Mouse (Mus musculus) frontal cortex, adult 2 months (tissue): ENCODE measurements around the gene Efnb1. TPM values are rescaled to one million over a fixed set of nuclear protein-coding genes. Genes with fewer than 3 reads are reported as not detected.

Experiments used
- DNase-seq, 2 experiments: peaks; one replicate each; pipeline ENCODE4 v3.0.0; 2022; ENCODE audit warnings: low spot score in 1 of 2; ENCODE audit errors: extremely low spot score in 1 of 2
- polyA plus RNA-seq: library from polyadenylated mRNA; depleted of rRNA; stranded (reverse); fragments of >200 nt; gene quantifications from 2 replicates; pipeline ENCODE4 v1.2.3, GENCODE M21; 2012; rRNA removed

Efnb1 gene
- polyA plus RNA-seq, 1 experiment: 12.6 TPM

- no peak for DNase-seq
Measured at GRCm38 (mm10) chrX:99152566-99153265, 16.8 kb downstream of the Efnb1 start.

GRCm38 (mm10) chrX:99153266-99153646 is 17.3 kb downstream of the Efnb1 start:
- no peak for DNase-seq

DNA sequence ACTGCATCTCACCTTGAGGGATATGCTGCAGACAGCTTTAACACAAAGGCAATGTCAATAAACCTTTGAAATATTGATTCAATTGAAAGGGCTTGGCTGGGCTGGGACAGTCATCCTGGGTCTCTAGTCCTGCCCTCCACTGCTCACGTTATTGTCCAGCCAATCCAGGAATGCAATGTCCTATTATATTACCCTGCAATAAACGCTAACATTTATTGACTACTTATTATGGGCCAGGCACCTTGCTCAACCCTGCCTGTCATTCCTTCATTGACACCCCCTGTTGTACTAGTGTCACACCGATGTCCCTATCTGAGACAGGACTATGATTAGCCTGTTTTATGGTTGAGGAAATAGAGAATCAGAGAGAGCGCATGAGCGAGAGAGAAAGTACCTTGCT is 18.4 kb downstream of the Efnb1 start:
- no peak for DNase-seq

GRCm38 (mm10) chrX:99159020-99159419 is 23.1 kb downstream of the Efnb1 start:
- DNase-seq: no peak

- no peak for DNase-seq
Measured at GRCm38 (mm10) chrX:99164111-99164510, 28.2 kb downstream of the Efnb1 start.

- no peak for DNase-seq
Measured at GRCm38 (mm10) chrX:99164855-99165368, 29.0 kb downstream of the Efnb1 start.

- DNase-seq: no peak
Measured at GRCm38 (mm10) chrX:99167014-99167413, 31.1 kb downstream of the Efnb1 start.

DNA sequence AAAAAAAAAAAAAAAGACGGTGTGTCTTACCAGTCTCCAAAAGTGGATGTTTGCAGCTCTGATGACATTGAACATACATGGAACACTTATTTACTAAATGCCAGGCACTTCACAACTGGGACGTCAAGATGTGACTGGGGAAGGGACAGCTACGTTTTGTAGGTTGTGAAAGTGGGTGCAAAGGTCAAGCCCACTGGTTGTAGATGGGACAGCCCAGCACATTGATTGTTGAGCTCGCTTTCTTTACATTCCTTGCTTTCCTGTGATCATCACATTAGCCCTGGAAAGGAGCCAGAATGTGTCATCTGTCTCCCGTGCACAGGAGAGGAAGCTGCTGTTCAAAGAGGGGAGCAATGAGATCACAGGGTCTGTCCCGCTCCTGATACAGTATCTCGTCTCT is 31.6 kb downstream of the Efnb1 start:
- DNase-seq: no peak

DNA sequence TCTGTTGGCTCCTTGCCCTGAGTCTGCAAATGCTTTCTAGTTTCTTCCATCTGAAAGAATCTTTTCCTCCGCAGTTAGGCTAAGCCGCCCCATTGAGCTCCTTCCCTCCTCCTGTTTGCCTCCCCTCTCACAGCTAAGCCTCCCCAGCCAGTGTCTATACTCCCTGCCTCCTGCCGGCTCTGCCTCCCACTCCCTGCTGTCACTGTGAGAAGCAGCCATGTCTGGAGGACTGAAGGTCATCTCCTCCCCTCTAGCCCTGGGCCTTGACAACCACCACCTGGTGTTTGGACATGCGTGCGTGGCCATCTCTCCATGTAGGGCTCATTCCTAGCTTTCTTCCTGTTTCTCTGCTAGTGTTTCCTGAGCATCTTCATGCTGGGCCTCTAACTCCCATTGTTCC is 36.4 kb downstream of the Efnb1 start:
- no peak for DNase-seq

DNA sequence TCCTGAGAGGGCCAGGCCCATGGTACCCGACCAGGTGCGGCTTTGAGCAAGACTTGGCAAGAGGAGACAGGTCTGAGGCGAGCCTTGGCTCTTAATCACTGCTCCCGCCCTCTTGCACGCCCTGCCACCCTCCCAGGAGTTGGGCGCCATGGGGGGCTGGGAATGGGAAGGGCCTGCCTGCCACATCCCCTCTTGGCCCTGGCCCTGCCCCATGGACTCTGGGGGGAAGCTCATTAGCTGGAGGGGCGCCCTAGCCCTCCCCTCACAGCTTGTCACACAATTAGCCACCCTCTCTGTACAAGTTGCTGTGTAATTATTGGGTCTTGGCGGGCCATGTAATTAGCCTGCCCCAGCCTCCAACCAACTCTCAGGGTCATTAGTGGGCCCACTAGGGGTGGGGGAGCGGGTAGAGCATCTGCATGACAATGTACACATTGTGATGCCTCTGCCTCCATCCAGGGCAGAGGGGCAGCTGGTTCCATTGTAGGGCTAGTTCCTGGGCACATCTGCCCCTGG is 49.2 kb downstream of the Efnb1 start:
- DNase-seq: no peak

DNA sequence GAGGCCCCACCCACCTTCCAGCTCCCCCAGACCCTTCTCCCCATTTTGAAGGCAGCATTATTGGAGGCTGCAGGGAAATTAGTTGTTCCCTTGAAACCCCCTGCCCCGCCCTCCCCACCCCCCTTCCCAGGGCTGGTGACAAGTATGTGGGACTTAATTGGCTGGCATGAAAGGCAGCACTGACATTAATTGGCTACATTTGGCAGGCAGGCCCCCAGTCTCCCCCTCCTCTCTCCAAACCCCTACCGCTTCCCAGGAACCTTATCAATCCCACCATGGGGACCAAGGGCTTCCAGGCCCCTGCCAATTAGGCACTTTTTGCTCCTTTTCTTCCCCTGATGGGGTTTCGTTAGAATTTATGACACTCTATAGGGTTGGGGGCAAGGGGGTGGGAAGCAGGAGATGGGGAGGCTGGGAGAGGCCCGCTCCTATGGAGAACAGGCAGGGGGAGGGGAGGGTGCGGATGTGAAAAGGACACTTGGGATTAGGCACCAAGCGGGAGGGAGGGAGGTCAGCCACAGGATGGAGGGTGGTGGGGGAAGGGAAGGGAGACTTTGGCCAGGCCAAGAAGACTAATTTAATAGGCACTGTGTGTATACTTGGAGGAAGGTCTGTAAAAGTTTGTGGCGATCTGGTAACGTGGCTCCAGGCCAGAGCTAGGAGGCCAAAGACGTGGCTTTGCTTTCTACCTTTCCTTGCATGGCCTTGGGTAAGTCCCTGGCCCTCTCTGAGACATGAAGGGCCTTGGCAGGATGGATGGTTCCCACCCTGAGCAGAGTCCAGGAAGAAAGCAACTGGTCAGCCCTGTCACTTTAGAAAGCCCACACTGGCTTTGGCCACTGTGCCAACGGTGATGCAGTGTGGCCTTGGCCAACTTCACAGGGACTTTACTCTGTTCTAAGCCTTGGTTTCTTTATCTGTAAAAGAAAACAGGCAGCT is 50.8 kb downstream of the Efnb1 start:
- DNase-seq: no peak

GRCm38 (mm10) chrX:99191441-99192087 is 55.6 kb downstream of the Efnb1 start:
- DNase-seq: no peak

- no peak for DNase-seq
Measured at GRCm38 (mm10) chrX:99196910-99197309, 61.0 kb downstream of the Efnb1 start.

DNA sequence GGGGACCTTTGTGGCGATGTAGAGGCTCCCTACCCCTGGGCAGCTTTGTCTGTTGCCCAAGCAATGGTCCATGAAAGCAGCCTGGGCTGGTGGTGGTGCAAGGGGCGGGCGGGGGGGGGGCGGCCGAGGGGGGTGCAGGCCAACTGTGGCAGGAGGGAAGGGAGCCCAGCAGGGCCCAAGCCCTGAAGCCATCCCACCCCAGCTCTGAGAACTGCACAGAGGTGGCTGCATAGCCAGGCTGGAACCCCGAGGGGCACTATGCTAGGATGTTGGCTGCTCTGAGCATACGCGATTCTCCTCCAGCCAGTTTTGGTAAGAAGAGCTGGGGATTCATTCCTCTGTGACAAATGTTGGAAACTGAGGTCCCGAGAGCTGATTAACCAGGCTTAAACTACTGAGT is 62.6 kb downstream of the Efnb1 start:
- no peak for DNase-seq

Other genes starting within 250 kb of the Efnb1 start
- gene Ophn1, start 245.1 kb upstream of the Efnb1 start, polyA plus RNA-seq: 30.5 and 36.8 TPM in 2 replicates
- gene Yipf6, start 199.8 kb upstream of the Efnb1 start, polyA plus RNA-seq: 21.9 and 22.7 TPM in 2 replicates
- 41.5 and 51.0 TPM in 2 replicates for gene Stard8, start 132.9 kb upstream of the Efnb1 start, polyA plus RNA-seq